Mouse (Mus musculus) lung, postnatal 36 days (tissue): ENCODE measurements around the gene Gm35134.
"Not testable (repeated sequence)": the region's sequence is repeated elsewhere in the genome, so short reads cannot be mapped to it uniquely, and the experiment has no call there.

ENCODE experiments used
- DNase-seq: peaks from one replicate; pipeline ENCODE4 v3.0.0; 2022; ENCODE audit warnings: mixed read lengths

The Gm35134 gene

DNA sequence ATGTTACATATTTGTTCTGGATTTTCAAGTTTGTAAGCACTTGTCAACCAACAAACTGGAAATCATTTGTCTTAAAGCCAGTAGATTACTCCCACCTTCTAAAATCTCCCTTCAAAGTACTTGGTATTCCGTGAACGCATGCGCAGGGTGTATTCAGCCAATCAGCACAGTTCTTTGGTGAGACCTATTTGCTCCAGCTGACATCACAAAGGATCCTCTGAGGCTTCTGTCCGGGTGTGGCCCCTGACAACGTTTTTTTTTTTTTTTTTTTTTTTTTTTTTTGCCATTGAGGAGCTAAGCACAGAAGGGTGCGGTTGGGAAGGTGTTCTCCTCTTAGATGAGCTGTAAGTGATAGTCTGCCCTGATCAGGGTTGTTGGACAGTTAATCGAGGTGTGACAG is at the start of gene Gm35134:
Gene Gm35134 (plus strand): TSS at position 301 of the 400 bp plus-strand sequence.
- DNase-seq = not testable (repeated sequence)
